Mouse (Mus musculus) forebrain, postnatal 0 days (tissue): ENCODE measurements at regions not wholly inside any gene's neighbourhood (a gene's known extent, or its start where the extent isn't known, plus 50 kb on each side); places are given as distances from the start of the nearest gene placed in this dataset.
A peak's percentile ranks its signal among the peaks of the same experiment; 100 is the strongest.

Experiments
- ATAC-seq: fragments of 200-750 bp; cut with Nextera tagmentation; 2 replicates; pipeline ENCODE4 v1.8.0; 2017; ENCODE audit warnings: mild to moderate bottlenecking, moderate library complexity
- DNase-seq: peaks from one replicate; pipeline ENCODE4 v3.0.0-alpha.2; 2015
- H3K27ac ChIP-seq: fragments of 300-500 bp; sonication (generic); 2 replicates; pipeline ENCODE4 v1.5.1; 2014; ENCODE audit warnings: low read depth, mild to moderate bottlenecking, antibody characterized with exemption, low read length, moderate library complexity, mixed read lengths
- H3K27me3 ChIP-seq: fragments of 300-500 bp; sonication (generic); 2 replicates; pipeline ENCODE4 v1.6.1; 2014; ENCODE audit warnings: mild to moderate bottlenecking, low read length, mixed read lengths; ENCODE audit not compliant: insufficient read depth
- H3K36me3 ChIP-seq: fragments of 300-500 bp; sonication (generic); 2 replicates; pipeline ENCODE4 v1.6.1; 2014; ENCODE audit warnings: mild to moderate bottlenecking, moderate library complexity; ENCODE audit not compliant: insufficient read depth
- H3K4me1 ChIP-seq: fragments of 300-500 bp; sonication (generic); 2 replicates; pipeline ENCODE4 v1.6.1; 2014; ENCODE audit warnings: antibody characterized with exemption; ENCODE audit not compliant: insufficient read depth
- H3K4me2 ChIP-seq: fragments of 300-500 bp; sonication (generic); 2 replicates; pipeline ENCODE4 v1.6.1; 2014; ENCODE audit warnings: low read depth, mild to moderate bottlenecking, moderate library complexity
- H3K4me3 ChIP-seq: fragments of 300-500 bp; sonication (generic); 2 replicates; pipeline ENCODE4 v1.5.1; 2014; ENCODE audit warnings: low read depth, low read length, mixed read lengths
- H3K9ac ChIP-seq: fragments of 300-500 bp; sonication (generic); 2 replicates; pipeline ENCODE4 v1.6.1; 2014; ENCODE audit warnings: mild to moderate bottlenecking
- H3K9me3 ChIP-seq: fragments of 300-500 bp; sonication (generic); 2 replicates; pipeline ENCODE4 v1.6.1; 2016; ENCODE audit warnings: low read length
- CTCF ChIP-seq: sonication (generic); IDR thresholded peaks from 2 replicates; pipeline ENCODE4 v1.5.1; 2016; ENCODE audit warnings: antibody characterized with exemption, control low read depth, low read depth
- WGBS: fragments of 180-500 bp; shearing (Covaris S2); extraction: QIAGEN DNeasy Blood & Tissue Kit; methylation state at CpG from one replicate; pipeline ENCODE4 v1.1.7; 2014; 5-methylcytosine and 5-hydroxymethylcytosine counted together

GRCm38 (mm10) chr8:126832163-126832978 is 113.3 kb downstream of the Tomm20 start:
- Histone ChIP-seq H3K4me1 (peaks cover 9% of the 10 kb centered on the region; the same call in 1 of the 2 replicates), H3K27ac (0 out of 2 replicates have a peak overlapping the region, but pooled peaks have one; percentile 15), H3K4me2 (no peak overlapping the region), H3K9me3 (no peaks in the 10 kb centered on the region), H3K36me3 (no peaks in the 10 kb centered on the region), H3K4me3 (no peak overlapping the region), H3K9ac (no peak overlapping the region), H3K27me3 (no peaks in the 10 kb centered on the region)
- TF ChIP-seq CTCF = no peak
- DNase-seq (no peak), ATAC-seq (no peak)
- 84% methylated on average over 12 of the region's 12 CpGs for WGBS

GRCm38 (mm10) chr8:126831312-126832162 is 114.1 kb downstream of the Tomm20 start:
- no peak overlapping the region for H3K27ac ChIP-seq
- TF ChIP-seq CTCF = no peak
- ATAC-seq (no peak), DNase-seq (no peak)
- no peaks in the 10 kb centered on the region for H3K36me3 ChIP-seq
- no peak overlapping the region for H3K4me2 ChIP-seq
- WGBS = 91% methylated on average over 16 of the region's 16 CpGs
- H3K4me1 ChIP-seq = peaks cover 14% of the 10 kb centered on the region
- no peak overlapping the region for H3K4me3 ChIP-seq
- no peak overlapping the region for H3K9ac ChIP-seq
- H3K27me3 ChIP-seq = no peaks in the 10 kb centered on the region
- H3K9me3 ChIP-seq = no peaks in the 10 kb centered on the region

- no peak overlapping the region for H3K4me2 ChIP-seq
- DNase-seq (no peak), ATAC-seq (no peak)
- H3K27ac ChIP-seq = no peak overlapping the region
- 55% methylated on average over 5 of the region's 5 CpGs for WGBS
- H3K27me3 ChIP-seq = no peaks in the 10 kb centered on the region
- H3K4me3 ChIP-seq = no peak overlapping the region
- H3K9me3 ChIP-seq = no peaks in the 10 kb centered on the region
- TF ChIP-seq CTCF = no peak
- peaks cover 25% of the 10 kb centered on the region for H3K4me1 ChIP-seq
- H3K9ac ChIP-seq = no peak overlapping the region
- H3K36me3 ChIP-seq = no peaks in the 10 kb centered on the region
Observed at GRCm38 (mm10) chr8:126830242-126830530, 115.5 kb downstream of the Tomm20 start.

GRCm38 (mm10) chr8:126829376-126830241 is 116.0 kb downstream of the Tomm20 start:
- 75% methylated on average over 17 of the region's 17 CpGs for WGBS
- Histone ChIP-seq H3K9me3 (no peaks in the 10 kb centered on the region), H3K4me1 (peaks cover 25% of the 10 kb centered on the region), H3K36me3 (no peaks in the 10 kb centered on the region), H3K27ac (no peak overlapping the region), H3K27me3 (no peaks in the 10 kb centered on the region), H3K4me2 (no peak overlapping the region), H3K4me3 (no peak overlapping the region), H3K9ac (no peak overlapping the region)
- TF ChIP-seq CTCF = no peak
- DNase-seq (no peak), ATAC-seq (no peak)

- H3K4me3 ChIP-seq = no peak overlapping the region
- no peak for TF ChIP-seq CTCF
- H3K36me3 ChIP-seq = no peaks in the 10 kb centered on the region
- peak overlapping the region; percentile 95 for H3K27ac ChIP-seq
- no peaks in the 10 kb centered on the region for H3K27me3 ChIP-seq
- H3K4me2 ChIP-seq = no peak overlapping the region
- H3K4me1 ChIP-seq = peaks cover 23% of the 10 kb centered on the region
- WGBS = 57% methylated on average over 6 of the region's 6 CpGs
- no peak overlapping the region for H3K9ac ChIP-seq
- no peaks in the 10 kb centered on the region for H3K9me3 ChIP-seq
- ATAC-seq (no peak), DNase-seq (no peak)
Observed at GRCm38 (mm10) chr8:126827681-126828383, 117.8 kb downstream of the Tomm20 start.
